Mouse (Mus musculus): ENCODE data around the gene Cmtr2. TPM values are rescaled to one million over a fixed set of nuclear protein-coding genes. Genes with fewer than 3 reads are reported as not detected.
A peak's percentile ranks its signal among the peaks of the same experiment; 100 is the strongest.

Cmtr2 gene
- total and polyA plus RNA-seq, 3 experiments: 1.9 to 3.2 (median 2.9) TPM

GRCm38 (mm10) chr8:110216253-110216652 lies 788 bp downstream of the Cmtr2 start:
- Histone ChIP-seq H3K27me3 (ENCODE audit: control insufficient read depth, insufficient read depth, low read length) (no peaks in the 10 kb centered on the region; the same call in 1 of the 2 replicates), H3K36me3 (ENCODE audit: control insufficient read depth, insufficient read depth, low read length) (no peaks in the 10 kb centered on the region), H3K27ac (no peak overlapping the region), H3K9ac (ENCODE audit: low read depth, low read length) (no peak overlapping the region), H3K4me3 (no peak overlapping the region), H3K4me1 (ENCODE audit: control insufficient read depth, insufficient read depth, low read length) (no peaks in the 10 kb centered on the region), H3K79me2 (replicated peaks; ENCODE audit: control insufficient read depth, insufficient read depth, low read length) (no peaks in the 10 kb centered on the region)
- TF ChIP-seq POLR2A (IDR thresholded peaks at IDR 0.05; ENCODE audit: insufficient read depth, low read depth, low read length): no peak
- TF ChIP-seq EP300 (IDR thresholded peaks at IDR 0.05; ENCODE audit: insufficient read depth, low read depth, low read length): no peak
- no peak for TF ChIP-seq CTCF (IDR thresholded peaks at IDR 0.05)
- no peak for DNase-seq
- WGBS: 62% methylated on average over 5 of the region's 5 CpGs
- intact Hi-C loops (cut with DNase I): loop anchor here (5.0 kb wide), 1 partner anchor 401 kb away; the partner anchor contains the start of gene Vac14

- WGBS: 38% methylated on average over 5 of the region's 5 CpGs
- H3K27ac ChIP-seq: peak overlapping the region; percentile 65
Observed at GRCm38 (mm10) chr8:110217198-110217597, 1.7 kb downstream of the Cmtr2 start.

GRCm38 (mm10) chr8:110217681-110218131 lies 2.2 kb downstream of the Cmtr2 start:
- H3K9ac ChIP-seq (ENCODE audit: low read depth, low read length): peak overlapping the region; percentile 27
- intact Hi-C loops (cut with DNase I): loop anchor here (5.0 kb wide), 1 partner anchor 400 kb away; the partner anchor contains the start of gene Vac14
- no peaks in the 10 kb centered on the region for H3K79me2 ChIP-seq (replicated peaks; ENCODE audit: control insufficient read depth, insufficient read depth, low read length)
- WGBS: under 1% methylated on average over 43 of the region's 43 CpGs
- peak; percentile 65 for TF ChIP-seq POLR2A (IDR thresholded peaks at IDR 0.05; ENCODE audit: insufficient read depth, low read depth, low read length)
- TF ChIP-seq EP300 (IDR thresholded peaks at IDR 0.05; ENCODE audit: insufficient read depth, low read depth, low read length): no peak
- H3K36me3 ChIP-seq (ENCODE audit: control insufficient read depth, insufficient read depth, low read length): no peaks in the 10 kb centered on the region; the same call in 1 of the 2 replicates
- H3K27me3 ChIP-seq (ENCODE audit: control insufficient read depth, insufficient read depth, low read length): no peaks in the 10 kb centered on the region
- DNase-seq: peak; percentile 99 to 100
- peak overlapping the region; percentile 82 for H3K4me3 ChIP-seq
- H3K27ac ChIP-seq: peak overlapping the region; percentile 65
- H3K4me1 ChIP-seq (ENCODE audit: control insufficient read depth, insufficient read depth, low read length): no peaks in the 10 kb centered on the region

More at GRCm38 (mm10) chr8:110217198-110217597, 1.7 kb downstream of the Cmtr2 start:
- H3K4me3 ChIP-seq: peak overlapping the region; percentile 82
- DNase-seq: peak in 1 of 2 experiments; percentile 22
- H3K4me1 ChIP-seq (ENCODE audit: control insufficient read depth, insufficient read depth, low read length): no peaks in the 10 kb centered on the region
- H3K79me2 ChIP-seq (replicated peaks; ENCODE audit: control insufficient read depth, insufficient read depth, low read length): no peaks in the 10 kb centered on the region
- H3K27me3 ChIP-seq (ENCODE audit: control insufficient read depth, insufficient read depth, low read length): no peaks in the 10 kb centered on the region
- intact Hi-C loops (cut with DNase I): loop anchor here (5.0 kb wide), 1 partner anchor 400 kb away; the partner anchor contains the start of gene Vac14
- H3K36me3 ChIP-seq (ENCODE audit: control insufficient read depth, insufficient read depth, low read length): no peaks in the 10 kb centered on the region; the same call in 1 of the 2 replicates
- TF ChIP-seq CTCF (IDR thresholded peaks at IDR 0.05) (no peak), POLR2A (IDR thresholded peaks at IDR 0.05; ENCODE audit: insufficient read depth, low read depth, low read length) (no peak), EP300 (IDR thresholded peaks at IDR 0.05; ENCODE audit: insufficient read depth, low read depth, low read length) (no peak)
- H3K9ac ChIP-seq (ENCODE audit: low read depth, low read length): no peak overlapping the region

GRCm38 (mm10) chr8:110218511-110218910 lies 3.0 kb downstream of the Cmtr2 start:
- TF ChIP-seq POLR2A (IDR thresholded peaks at IDR 0.05; ENCODE audit: insufficient read depth, low read depth, low read length) (no peak), EP300 (IDR thresholded peaks at IDR 0.05; ENCODE audit: insufficient read depth, low read depth, low read length) (no peak), CTCF (IDR thresholded peaks at IDR 0.05) (no peak)

GRCm38 (mm10) chr8:110220936-110221335 lies 5.5 kb downstream of the Cmtr2 start:
- WGBS: 84% methylated on average over 14 of the region's 14 CpGs

More at GRCm38 (mm10) chr8:110218511-110218910, 3.0 kb downstream of the Cmtr2 start:
- intact Hi-C loops (cut with DNase I): loop anchor here (5.0 kb wide), 1 partner anchor 399 kb away; the partner anchor contains the start of gene Vac14
- Histone ChIP-seq H3K4me1 (ENCODE audit: control insufficient read depth, insufficient read depth, low read length) (no peaks in the 10 kb centered on the region), H3K27me3 (ENCODE audit: control insufficient read depth, insufficient read depth, low read length) (no peaks in the 10 kb centered on the region), H3K4me3 (peak overlapping the region; percentile 82), H3K9ac (ENCODE audit: low read depth, low read length) (no peak overlapping the region), H3K27ac (no peak overlapping the region), H3K36me3 (ENCODE audit: control insufficient read depth, insufficient read depth, low read length) (peaks cover 3% of the 10 kb centered on the region; the same call in 1 of the 2 replicates), H3K79me2 (replicated peaks; ENCODE audit: control insufficient read depth, insufficient read depth, low read length) (no peaks in the 10 kb centered on the region)
- no peak for DNase-seq
- WGBS: 36% methylated on average over 5 of the region's 5 CpGs

GRCm38 (mm10) chr8:110230803-110231202 lies 15.3 kb downstream of the Cmtr2 start:
- no peak overlapping the region for H3K27ac ChIP-seq
- H3K27me3 ChIP-seq (ENCODE audit: control insufficient read depth, insufficient read depth, low read length): no peaks in the 10 kb centered on the region
- no peak overlapping the region for H3K4me3 ChIP-seq
- TF ChIP-seq POLR2A (IDR thresholded peaks at IDR 0.05; ENCODE audit: insufficient read depth, low read depth, low read length) (no peak), CTCF (IDR thresholded peaks at IDR 0.05) (no peak), EP300 (IDR thresholded peaks at IDR 0.05; ENCODE audit: insufficient read depth, low read depth, low read length) (no peak)
- intact Hi-C loops (cut with DNase I): no loop called here
- H3K9ac ChIP-seq (ENCODE audit: low read depth, low read length): no peak overlapping the region
- H3K79me2 ChIP-seq (replicated peaks; ENCODE audit: control insufficient read depth, insufficient read depth, low read length): no peaks in the 10 kb centered on the region
- no peaks in the 10 kb centered on the region for H3K4me1 ChIP-seq (ENCODE audit: control insufficient read depth, insufficient read depth, low read length)
- DNase-seq: no peak
- H3K36me3 ChIP-seq (ENCODE audit: control insufficient read depth, insufficient read depth, low read length): no peaks in the 10 kb centered on the region
- 58% methylated on average over 6 of the region's 6 CpGs for WGBS

More at GRCm38 (mm10) chr8:110220936-110221335, 5.5 kb downstream of the Cmtr2 start:
- TF ChIP-seq CTCF (IDR thresholded peaks at IDR 0.05): no peak
- TF ChIP-seq POLR2A (IDR thresholded peaks at IDR 0.05; ENCODE audit: insufficient read depth, low read depth, low read length): no peak
- TF ChIP-seq EP300 (IDR thresholded peaks at IDR 0.05; ENCODE audit: insufficient read depth, low read depth, low read length): no peak
- no peak overlapping the region for H3K9ac ChIP-seq (ENCODE audit: low read depth, low read length)
- H3K27ac ChIP-seq: no peak overlapping the region
- no peak overlapping the region for H3K4me3 ChIP-seq
- no peaks in the 10 kb centered on the region for H3K79me2 ChIP-seq (replicated peaks; ENCODE audit: control insufficient read depth, insufficient read depth, low read length)
- H3K4me1 ChIP-seq (ENCODE audit: control insufficient read depth, insufficient read depth, low read length): no peaks in the 10 kb centered on the region
- H3K36me3 ChIP-seq (ENCODE audit: control insufficient read depth, insufficient read depth, low read length): peaks cover 4% of the 10 kb centered on the region
- DNase-seq: no peak
- intact Hi-C loops (cut with DNase I): no loop called here
- H3K27me3 ChIP-seq (ENCODE audit: control insufficient read depth, insufficient read depth, low read length): no peaks in the 10 kb centered on the region
